ENCODE assay signal across 8 mouse cellular contexts in the genomic region with DNA sequence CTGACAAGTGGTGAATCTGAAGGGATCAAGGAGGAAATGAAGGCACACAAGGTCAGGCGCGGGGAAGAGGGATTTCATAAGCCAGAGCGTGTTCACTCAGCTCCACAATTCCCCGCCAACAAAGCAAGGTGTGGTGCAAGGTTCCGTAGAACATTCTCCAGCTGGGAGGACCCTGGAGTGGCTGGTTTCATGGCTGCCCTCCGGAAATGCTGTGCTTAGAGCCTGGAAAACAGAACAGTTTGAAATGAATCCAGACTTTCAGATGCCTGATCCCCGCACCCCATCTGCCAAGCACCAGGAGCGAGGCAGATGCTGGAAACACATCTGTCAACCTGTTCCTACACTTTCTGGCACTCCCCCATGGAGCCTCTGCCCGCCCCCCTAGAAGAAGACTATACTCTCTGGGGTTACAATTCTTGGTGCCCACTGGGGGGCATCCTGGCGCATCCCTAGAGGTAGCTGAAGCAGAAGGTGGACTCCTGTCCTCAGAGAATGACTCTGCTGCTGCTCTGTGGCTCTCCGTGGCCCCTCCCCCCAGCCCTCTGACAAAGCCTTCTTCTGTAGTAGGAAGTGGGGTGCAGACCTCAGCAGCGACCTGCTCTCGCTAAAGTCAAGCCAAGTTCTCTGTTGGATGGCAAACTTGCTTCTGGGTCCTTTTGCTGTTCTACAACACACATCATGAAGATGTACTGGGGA. TPM values are rescaled to one million over a fixed set of nuclear protein-coding genes. Genes with fewer than 3 reads are reported as not detected.
DNase-seq lines count a peak whose midpoint lies in the region; ATAC-seq and TF ChIP-seq lines count a peak whose summit lies in the region.

No protein-coding gene starts in this region.

- no peak for TF ChIP-seq CTCF in lung, adult 2 months (IDR thresholded peaks at IDR 0.05; ENCODE audit: insufficient read depth, low read length)
- TF ChIP-seq CTCF in brain, embryonic 14.5 days (IDR thresholded peaks at IDR 0.05; ENCODE audit: borderline replicate concordance, extremely low read depth, insufficient read depth, insufficient read length) = no peak

- H3K4me2 ChIP-seq in lung, embryonic 16.5 days (ENCODE audit: low read depth, low read length) = peak overlapping the region; percentile 36
- peak overlapping the region; percentile 19 for H3K4me2 ChIP-seq in heart, embryonic 16.5 days (ENCODE audit: low read depth, low read length)
- H3K4me2 ChIP-seq in liver, embryonic 11.5 days = 0 out of 2 replicates have a peak overlapping the region, but pooled peaks have one; percentile 11

- H3K4me1 ChIP-seq in lung, embryonic 16.5 days (replicated peaks; ENCODE audit: control insufficient read depth, insufficient read depth, low read length) = peaks cover 2% of the 10 kb centered on the region; the same call in 1 of the 2 replicates
- no peaks in the 10 kb centered on the region for H3K4me1 ChIP-seq in lung, adult 2 months (ENCODE audit: control insufficient read depth, insufficient read depth, low read length)
- no peaks in the 10 kb centered on the region for H3K4me1 ChIP-seq in heart, embryonic 16.5 days (ENCODE audit: control insufficient read depth, insufficient read depth, low read length)
- no peaks in the 10 kb centered on the region; the same call in 1 of the 2 replicates for H3K4me1 ChIP-seq in liver, embryonic 11.5 days (replicated peaks; ENCODE audit: control insufficient read depth, insufficient read depth, low read length)

- no peak overlapping the region for H3K4me3 ChIP-seq in lung, embryonic 16.5 days (ENCODE audit: low read length)
- no peak overlapping the region for H3K4me3 ChIP-seq in lung, adult 2 months (replicated peaks; ENCODE audit: extremely low read depth, low read depth, low read length)
- no peak overlapping the region for H3K4me3 ChIP-seq in heart, embryonic 16.5 days (ENCODE audit: low read length)
- no peak overlapping the region for H3K4me3 ChIP-seq in liver, embryonic 11.5 days (ENCODE audit: low read depth, low read length)

- DNase-seq in lung, adult 2 months = no peak
- peak; percentile 33 for DNase-seq in brain, embryonic 14.5 days (ENCODE audit: low read depth)
- no peak for DNase-seq in liver, embryonic 11.5 days (ENCODE audit: low spot score)
- peak; percentile 89 for DNase-seq in thymus, postnatal 14 days
- DNase-seq in urinary bladder, adult 18-20 months (ENCODE audit: low spot score in 2 of 2) = no peak

- 0 out of 2 replicates have a peak, but pooled peaks have one; percentile 23 for ATAC-seq in lung, embryonic 16.5 days (ENCODE audit: low read depth)
- ATAC-seq in heart, embryonic 16.5 days (replicated peaks; ENCODE audit: extremely low read depth, insufficient read depth, low FRiP score) = peak; percentile 67
- no peak; the same call in 1 of the 2 replicates for ATAC-seq in liver, embryonic 11.5 days (replicated peaks; ENCODE audit: low FRiP score)
- ATAC-seq in megakaryocyte, adult 5-6 weeks (ENCODE audit: poor library complexity, severe bottlenecking) = no peak

- H3K27me3 ChIP-seq in lung, embryonic 16.5 days (ENCODE audit: control insufficient read depth, insufficient read depth, low read depth, low read length) = no peaks in the 10 kb centered on the region
- H3K27me3 ChIP-seq in heart, embryonic 16.5 days (ENCODE audit: control insufficient read depth, insufficient read depth, low read length) = no peaks in the 10 kb centered on the region
- H3K27me3 ChIP-seq in liver, embryonic 11.5 days (replicated peaks; ENCODE audit: control insufficient read depth, insufficient read depth, low read length) = no peaks in the 10 kb centered on the region

- TF ChIP-seq POLR2A in lung, adult 2 months (IDR thresholded peaks at IDR 0.05; ENCODE audit: borderline replicate concordance, extremely low read depth, low read depth, low read length) = no peak
- TF ChIP-seq POLR2A in brain, embryonic 14.5 days (IDR thresholded peaks at IDR 0.05; ENCODE audit: borderline replicate concordance, extremely low read depth, insufficient read depth, insufficient read length, poor library complexity, severe bottlenecking) = no peak

- H3K9me3 ChIP-seq in lung, embryonic 16.5 days (ENCODE audit: control insufficient read depth, low read length) = no peaks in the 10 kb centered on the region
- no peaks in the 10 kb centered on the region for H3K9me3 ChIP-seq in heart, embryonic 16.5 days (replicated peaks; ENCODE audit: control insufficient read depth, low read length)
- no peaks in the 10 kb centered on the region for H3K9me3 ChIP-seq in liver, embryonic 11.5 days (ENCODE audit: control insufficient read depth, low read length)

- no peak overlapping the region for H3K9ac ChIP-seq in lung, embryonic 16.5 days (ENCODE audit: low read length)
- H3K9ac ChIP-seq in heart, embryonic 16.5 days (ENCODE audit: low read length) = no peak overlapping the region
- H3K9ac ChIP-seq in liver, embryonic 11.5 days (ENCODE audit: low read depth, low read length) = no peak overlapping the region

- no peaks in the 10 kb centered on the region for H3K36me3 ChIP-seq in lung, embryonic 16.5 days (ENCODE audit: control insufficient read depth, insufficient read depth, low read length)
- H3K36me3 ChIP-seq in heart, embryonic 16.5 days (ENCODE audit: control insufficient read depth, insufficient read depth) = no peaks in the 10 kb centered on the region
- no peaks in the 10 kb centered on the region for H3K36me3 ChIP-seq in liver, embryonic 11.5 days (ENCODE audit: control insufficient read depth, insufficient read depth, low read length)

- H3K27ac ChIP-seq in lung, embryonic 16.5 days (ENCODE audit: low read length) = no peak overlapping the region
- no peak overlapping the region for H3K27ac ChIP-seq in heart, embryonic 16.5 days (ENCODE audit: low read length)
- no peak overlapping the region for H3K27ac ChIP-seq in liver, embryonic 11.5 days (ENCODE audit: low read depth, low read length)

- 18% methylated on average over 13 of the region's 13 CpGs for WGBS in lung, embryonic 16.5 days
- 15% methylated on average over 13 of the region's 13 CpGs for WGBS in lung, adult 2 months
- WGBS in heart, embryonic 16.5 days = 23% methylated on average over 13 of the region's 13 CpGs
- WGBS in liver, embryonic 11.5 days = 24% methylated on average over 13 of the region's 13 CpGs

RNA-seq across cellular contexts. Expression of a gene that starts 54.5 kb away (rescaled TPM):
- 2.6 and 2.9 TPM in 2 replicates for polyA plus RNA-seq in lung, embryonic 16.5 days (2015; fragmentation: Nextera tagmentation; extraction: Ambion mirVana)
- polyA plus RNA-seq in lung, adult 2 months (2012; rRNA removed) = 5.3 and 5.4 TPM in 2 replicates
- 6.5 and 16.2 TPM in 2 replicates for polyA plus RNA-seq in brain, embryonic 14.5 days (2012; rRNA removed)
- 5.8 and 8.2 TPM in 2 replicates for polyA plus RNA-seq in heart, embryonic 16.5 days (2015; fragmentation: Nextera tagmentation; extraction: Ambion mirVana)
- 4.5 and 5.0 TPM in 2 replicates for polyA plus RNA-seq in liver, embryonic 11.5 days (2014; fragmentation: Nextera tagmentation; extraction: Ambion mirVana)
- total RNA-seq in megakaryocyte, adult 5-6 weeks (2015) = 15.3 and 17.5 TPM in 2 replicates
- 6.4 and 8.1 TPM in 2 replicates for total RNA-seq in megakaryocyte, adult 5-6 weeks (2017)

Comparison
In these comparisons a context has a peak if more than half of its experiments do, and no peak if none do; other contexts are left out.
1. ATAC-seq: peak in lung, embryonic 16.5 days (single experiment) and heart, embryonic 16.5 days (single experiment); none in liver, embryonic 11.5 days (single experiment) and megakaryocyte, adult 5-6 weeks (single experiment).
2. DNase-seq: peak in brain, embryonic 14.5 days (single experiment) and thymus, postnatal 14 days (single experiment); none in lung, adult 2 months (single experiment), liver, embryonic 11.5 days (single experiment) and urinary bladder, adult 18-20 months (0 of 2).
3. Peak in every context shown above with its lines, with median percentiles within 50 percentile points of each other: H3K4me2 ChIP-seq.